Mouse (Mus musculus) thymus, adult 2 months (tissue): ENCODE results near the gene Sfmbt2. TPM values are rescaled to one million over a fixed set of nuclear protein-coding genes. Genes with fewer than 3 reads are reported as not detected.

Source experiments
- DNase-seq: peaks from one replicate; pipeline ENCODE4 v3.0.0; 2021
- H3K27ac ChIP-seq: fragments of 200-500 bp; 2 replicates; pipeline ENCODE4 v1.5.1; 2012; ENCODE audit warnings: low read length, control low read depth; ENCODE audit not compliant: control insufficient read depth, insufficient read depth
- H3K27me3 ChIP-seq: fragments of 200-500 bp; 2 replicates; pipeline ENCODE4 v1.6.1; 2012; ENCODE audit warnings: mild to moderate bottlenecking, low read length, moderate library complexity, mixed read lengths; ENCODE audit not compliant: control insufficient read depth, insufficient read depth
- H3K36me3 ChIP-seq: fragments of 200-500 bp; 2 replicates; pipeline ENCODE4 v1.6.1; 2012; ENCODE audit warnings: mild to moderate bottlenecking, low read length, moderate library complexity; ENCODE audit not compliant: control insufficient read depth, insufficient read depth
- H3K4me1 ChIP-seq: fragments of 200-500 bp; replicated peaks from 2 replicates; pipeline ENCODE4 v1.6.1; 2012; ENCODE audit warnings: low read length; ENCODE audit not compliant: control insufficient read depth, insufficient read depth
- H3K4me3 ChIP-seq: fragments of 200-500 bp; 2 replicates; pipeline ENCODE4 v1.5.1; 2012; ENCODE audit warnings: mild to moderate bottlenecking, low read length, control low read depth, moderate library complexity; ENCODE audit not compliant: control insufficient read depth, insufficient read depth
- CTCF ChIP-seq: fragments of 200-500 bp; IDR thresholded peaks from 2 replicates; pipeline ENCODE4 v1.5.1; 2012; ENCODE audit warnings: mild to moderate bottlenecking, control low read depth, low read length, moderate library complexity, borderline replicate concordance; ENCODE audit not compliant: control insufficient read depth, poor library complexity, insufficient read depth; ENCODE audit errors: extremely low read depth
- POLR2A ChIP-seq: fragments of 200-500 bp; IDR thresholded peaks from 2 replicates; pipeline ENCODE4 v1.6.1; 2012; ENCODE audit warnings: mild to moderate bottlenecking, low read length, control low read depth, moderate library complexity; ENCODE audit not compliant: control insufficient read depth, poor library complexity, insufficient read depth; ENCODE audit errors: extremely low read depth
- WGBS: fragments of 180-500 bp; shearing (Covaris S2); methylation state at CpG from one replicate; pipeline ENCODE4 v1.1.7; 2018; 5-methylcytosine and 5-hydroxymethylcytosine counted together
- polyA plus RNA-seq: library from polyadenylated mRNA; depleted of rRNA; stranded (reverse); fragments of >200 nt; gene quantifications from 2 replicates; pipeline ENCODE4 v1.2.3, GENCODE M21; 2012

The Sfmbt2 gene
- polyA plus RNA-seq, 1 experiment = 1.7 TPM

GRCm38 (mm10) chr2:10410069-10410468 is 39.8 kb downstream of the Sfmbt2 start:
- Histone ChIP-seq H3K36me3 (no peaks in the 10 kb centered on the region), H3K27me3 (no peaks in the 10 kb centered on the region), H3K4me3 (no peak overlapping the region), H3K4me1 (no peaks in the 10 kb centered on the region), H3K27ac (no peak overlapping the region)
- TF ChIP-seq CTCF = no peak
- TF ChIP-seq POLR2A = no peak
- 97% methylated on average over 5 of the region's 5 CpGs for WGBS
- DNase-seq = no peak

GRCm38 (mm10) chr2:10420944-10421420 is 50.7 kb downstream of the Sfmbt2 start:
- H3K4me3 ChIP-seq = no peak overlapping the region
- no peaks in the 10 kb centered on the region for H3K4me1 ChIP-seq
- H3K27ac ChIP-seq = no peak overlapping the region
- no peak for DNase-seq
- no peaks in the 10 kb centered on the region for H3K27me3 ChIP-seq
- 90% methylated on average over 6 of the region's 6 CpGs for WGBS
- no peaks in the 10 kb centered on the region for H3K36me3 ChIP-seq
- TF ChIP-seq CTCF = no peak
- TF ChIP-seq POLR2A = no peak

GRCm38 (mm10) chr2:10437290-10437689 is 67.0 kb downstream of the Sfmbt2 start:
- Histone ChIP-seq H3K27ac (no peak overlapping the region), H3K4me3 (no peak overlapping the region), H3K27me3 (no peaks in the 10 kb centered on the region), H3K4me1 (no peaks in the 10 kb centered on the region), H3K36me3 (no peaks in the 10 kb centered on the region)
- no peak for DNase-seq
- no peak for TF ChIP-seq CTCF
- TF ChIP-seq POLR2A = no peak
- 61% methylated on average over 9 of the region's 9 CpGs for WGBS

DNA sequence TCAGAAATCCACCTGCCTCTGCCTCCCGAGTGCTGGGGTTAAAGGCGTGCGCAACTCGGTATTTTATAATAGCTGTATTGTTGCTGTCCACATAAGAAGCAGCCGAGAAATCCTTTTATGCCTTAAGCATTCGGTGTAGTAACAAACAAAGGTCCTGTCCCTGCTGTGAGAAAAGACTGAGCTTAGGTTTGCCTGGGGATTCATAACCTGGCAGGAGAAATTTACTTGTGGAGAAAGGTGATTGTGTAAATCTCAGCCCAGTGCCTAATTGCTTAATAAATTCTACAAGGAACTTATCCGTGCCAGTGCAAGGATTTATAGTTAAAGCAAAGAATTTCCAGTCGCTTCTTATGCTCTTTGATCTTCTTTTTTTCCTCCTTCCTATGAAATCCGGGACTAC is 71.5 kb downstream of the Sfmbt2 start:
- H3K36me3 ChIP-seq = no peaks in the 10 kb centered on the region
- DNase-seq = no peak
- WGBS = 95% methylated on average over 9 of the region's 9 CpGs
- no peak overlapping the region for H3K27ac ChIP-seq
- H3K4me1 ChIP-seq = no peaks in the 10 kb centered on the region
- no peak overlapping the region for H3K4me3 ChIP-seq
- no peak for TF ChIP-seq POLR2A
- no peak for TF ChIP-seq CTCF
- no peaks in the 10 kb centered on the region for H3K27me3 ChIP-seq

GRCm38 (mm10) chr2:10453577-10453976 is 83.3 kb downstream of the Sfmbt2 start:
- H3K4me3 ChIP-seq = no peak overlapping the region
- DNase-seq = no peak
- H3K36me3 ChIP-seq = no peaks in the 10 kb centered on the region
- H3K27me3 ChIP-seq = no peaks in the 10 kb centered on the region
- 96% methylated on average over 3 of the region's 3 CpGs for WGBS
- no peaks in the 10 kb centered on the region for H3K4me1 ChIP-seq
- no peak for TF ChIP-seq POLR2A
- no peak for TF ChIP-seq CTCF
- no peak overlapping the region for H3K27ac ChIP-seq

DNA sequence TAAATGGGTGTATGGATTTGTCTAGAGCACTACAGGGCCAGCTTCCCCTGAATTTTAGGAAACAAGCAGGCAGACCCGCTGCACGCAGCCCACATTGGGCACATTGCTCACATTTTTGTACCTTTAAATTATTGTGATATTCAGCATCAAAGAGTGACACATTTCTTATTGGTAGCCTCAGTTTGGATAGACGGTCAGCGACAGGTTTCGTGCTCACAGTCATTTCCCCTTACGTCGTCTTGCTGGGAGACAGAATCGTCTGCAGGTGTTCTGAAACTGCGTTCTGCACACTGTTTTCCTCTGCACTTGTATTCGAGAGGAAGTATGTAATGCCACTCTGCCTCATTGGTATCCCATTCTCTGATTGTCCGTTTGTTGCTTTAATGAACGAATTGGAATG is 88.0 kb downstream of the Sfmbt2 start:
- Histone ChIP-seq H3K27ac (no peak overlapping the region), H3K4me3 (no peak overlapping the region), H3K4me1 (no peaks in the 10 kb centered on the region), H3K36me3 (no peaks in the 10 kb centered on the region), H3K27me3 (no peaks in the 10 kb centered on the region)
- no peak for TF ChIP-seq CTCF
- no peak for DNase-seq
- WGBS = 97% methylated on average over 12 of the region's 12 CpGs

GRCm38 (mm10) chr2:10516516-10516915 is 146.2 kb downstream of the Sfmbt2 start:
- H3K36me3 ChIP-seq = no peaks in the 10 kb centered on the region
- WGBS = 100% methylated on average over 2 of the region's 2 CpGs
- H3K27me3 ChIP-seq = no peaks in the 10 kb centered on the region
- H3K4me1 ChIP-seq = no peaks in the 10 kb centered on the region
- H3K4me3 ChIP-seq = no peak overlapping the region
- no peak for DNase-seq
- no peak overlapping the region for H3K27ac ChIP-seq
- TF ChIP-seq CTCF (no peak), POLR2A (no peak)
